Mouse (Mus musculus) liver, adult 2 months (tissue): ENCODE measurements at regions not wholly inside any gene's neighbourhood (a gene's known extent, or its start where the extent isn't known, plus 50 kb on each side); places are given as distances from the start of the nearest gene placed in this dataset.

Experiments
- DNase-seq: peaks from one replicate; pipeline ENCODE4 v3.0.0-alpha.2; 2011; ENCODE audit warnings: low read depth, low spot score; ENCODE audit errors: extremely low read depth
- H3K27ac ChIP-seq: fragments of 200-500 bp; replicated peaks from 2 replicates; pipeline ENCODE4 v1.5.1; 2012; ENCODE audit warnings: low read depth, mild to moderate bottlenecking, control low read depth, inconsistent platforms, low read length; ENCODE audit not compliant: insufficient read depth
- H3K27me3 ChIP-seq: fragments of 200-500 bp; 2 replicates; pipeline ENCODE4 v1.6.1; 2012; ENCODE audit warnings: mild to moderate bottlenecking, moderate library complexity, low read length, inconsistent platforms; ENCODE audit not compliant: control insufficient read depth, insufficient read depth
- H3K36me3 ChIP-seq: fragments of 200-500 bp; 2 replicates; pipeline ENCODE4 v1.6.1; 2012; ENCODE audit warnings: low read length, inconsistent platforms; ENCODE audit not compliant: control insufficient read depth, insufficient read depth
- H3K4me1 ChIP-seq: fragments of 200-500 bp; 2 replicates; pipeline ENCODE4 v1.6.1; 2011; ENCODE audit warnings: low read length; ENCODE audit not compliant: control insufficient read depth, insufficient read depth
- H3K4me3 ChIP-seq: fragments of 200-500 bp; 2 replicates; pipeline ENCODE4 v1.5.1; 2011; ENCODE audit warnings: low read depth, mild to moderate bottlenecking, control low read depth, low read length, moderate library complexity; ENCODE audit not compliant: insufficient read depth
- H3K79me2 ChIP-seq: fragments of 200-500 bp; 2 replicates; pipeline ENCODE4 v1.6.1; 2012; ENCODE audit warnings: inconsistent platforms, mild to moderate bottlenecking, low read length, moderate library complexity; ENCODE audit not compliant: control insufficient read depth, insufficient read depth
- H3K9ac ChIP-seq: fragments of 200-500 bp; 2 replicates; pipeline ENCODE4 v1.6.1; 2012; ENCODE audit warnings: low read depth, mild to moderate bottlenecking, control low read depth, inconsistent platforms, low read length
- CTCF ChIP-seq: fragments of 200-500 bp; IDR thresholded peaks from 2 replicates; pipeline ENCODE4 v1.5.1; 2011; ENCODE audit warnings: low read depth, low read length, control low read depth
- POLR2A ChIP-seq: fragments of 200-500 bp; IDR thresholded peaks from 2 replicates; pipeline ENCODE4 v1.6.1; 2011; ENCODE audit warnings: low read length, control low read depth; ENCODE audit not compliant: insufficient read depth; ENCODE audit errors: extremely low read depth
- WGBS: fragments of 180-500 bp; shearing (Covaris S2); methylation state at CpG from one replicate; pipeline ENCODE4 v1.1.7; 2018; 5-methylcytosine and 5-hydroxymethylcytosine counted together

- Histone ChIP-seq H3K27ac (no peak overlapping the region), H3K27me3 (no peaks in the 10 kb centered on the region), H3K36me3 (no peaks in the 10 kb centered on the region), H3K4me3 (no peak overlapping the region), H3K9ac (no peak overlapping the region), H3K4me1 (peaks cover 3% of the 10 kb centered on the region; the same call in 1 of the 2 replicates), H3K79me2 (no peaks in the 10 kb centered on the region)
- 74% methylated on average over 2 of the region's 2 CpGs for WGBS
- TF ChIP-seq POLR2A = no peak
- TF ChIP-seq CTCF = no peak
- DNase-seq = no peak
Measured at GRCm38 (mm10) chr10:119051598-119051997, 181.6 kb upstream of the Dyrk2 start.

- DNase-seq = no peak
- H3K27me3 ChIP-seq = no peaks in the 10 kb centered on the region
- H3K27ac ChIP-seq = no peak overlapping the region
- H3K36me3 ChIP-seq = no peaks in the 10 kb centered on the region
- H3K9ac ChIP-seq = no peak overlapping the region
- no peaks in the 10 kb centered on the region for H3K79me2 ChIP-seq
- WGBS = 78% methylated on average over 18 of the region's 18 CpGs
- no peak overlapping the region for H3K4me3 ChIP-seq
- peaks cover 3% of the 10 kb centered on the region; the same call in 1 of the 2 replicates for H3K4me1 ChIP-seq
- TF ChIP-seq POLR2A (no peak), CTCF (peak; percentile 37; the same call in 1 of the 2 replicates)
Measured at GRCm38 (mm10) chr10:119050017-119050685, 180.1 kb upstream of the Dyrk2 start.

DNA sequence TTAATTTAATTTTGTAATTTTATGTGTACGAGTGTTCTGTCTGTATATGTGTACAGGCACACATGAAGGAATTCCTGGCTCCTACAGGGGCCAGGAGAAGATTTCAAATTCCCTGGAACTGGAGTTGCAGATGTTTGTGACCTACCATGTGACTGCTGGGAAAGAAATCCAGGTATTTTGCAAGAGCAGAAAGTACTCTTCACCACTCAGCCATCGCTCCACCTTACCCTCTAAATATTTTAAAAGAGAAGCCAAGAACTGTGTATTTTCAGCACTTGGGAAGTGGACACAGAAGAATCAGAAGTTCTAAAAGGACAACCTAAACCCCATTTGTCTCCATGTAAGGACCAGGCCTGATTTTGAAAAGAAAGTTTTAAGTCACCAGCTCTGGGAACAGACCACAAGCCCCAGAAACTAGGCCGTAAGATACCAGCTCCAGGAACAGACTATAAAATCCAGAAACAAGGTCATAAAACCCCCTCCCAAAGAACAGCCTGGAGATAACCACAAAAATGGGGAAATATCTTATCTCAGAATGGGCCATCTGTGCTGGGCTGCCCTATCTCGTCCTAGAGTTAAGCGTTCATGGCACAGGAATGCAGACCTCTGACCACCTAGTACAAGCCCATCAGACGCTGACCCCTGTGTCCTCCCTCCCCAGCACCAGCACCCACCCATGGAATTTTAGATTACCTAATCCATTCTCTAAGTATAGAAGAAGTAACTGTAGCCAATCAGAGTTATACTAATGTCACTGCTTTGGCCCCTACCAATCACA lies 178.8 kb upstream of the Dyrk2 start:
- no peak overlapping the region for H3K27ac ChIP-seq
- TF ChIP-seq CTCF = no peak
- no peaks in the 10 kb centered on the region for H3K79me2 ChIP-seq
- H3K9ac ChIP-seq = no peak overlapping the region
- no peaks in the 10 kb centered on the region for H3K36me3 ChIP-seq
- no peak overlapping the region for H3K4me3 ChIP-seq
- no peak for DNase-seq
- no peaks in the 10 kb centered on the region for H3K27me3 ChIP-seq
- WGBS = 82% methylated on average over 6 of the region's 6 CpGs
- H3K4me1 ChIP-seq = peaks cover 3% of the 10 kb centered on the region; the same call in 1 of the 2 replicates

- WGBS = 89% methylated on average over 13 of the region's 13 CpGs
- no peak for DNase-seq
- H3K27ac ChIP-seq = no peak overlapping the region
- no peaks in the 10 kb centered on the region for H3K36me3 ChIP-seq
- TF ChIP-seq CTCF = no peak
- TF ChIP-seq POLR2A = no peak
- no peak overlapping the region for H3K4me3 ChIP-seq
- H3K9ac ChIP-seq = no peak overlapping the region
- H3K79me2 ChIP-seq = no peaks in the 10 kb centered on the region
- no peaks in the 10 kb centered on the region for H3K27me3 ChIP-seq
- peaks cover 2% of the 10 kb centered on the region for H3K4me1 ChIP-seq
Measured at GRCm38 (mm10) chr10:119045059-119045458, 175.1 kb upstream of the Dyrk2 start.

GRCm38 (mm10) chr10:119043069-119043468 lies 173.1 kb upstream of the Dyrk2 start:
- DNase-seq = peak; percentile 19
- peaks cover 2% of the 10 kb centered on the region for H3K4me1 ChIP-seq
- no peak overlapping the region for H3K27ac ChIP-seq
- WGBS = 77% methylated on average over 7 of the region's 7 CpGs
- H3K36me3 ChIP-seq = no peaks in the 10 kb centered on the region
- no peak overlapping the region for H3K9ac ChIP-seq
- H3K79me2 ChIP-seq = no peaks in the 10 kb centered on the region
- no peak overlapping the region for H3K4me3 ChIP-seq
- TF ChIP-seq CTCF (no peak), POLR2A (no peak)
- no peaks in the 10 kb centered on the region for H3K27me3 ChIP-seq

GRCm38 (mm10) chr10:119040205-119040604 lies 170.2 kb upstream of the Dyrk2 start:
- Histone ChIP-seq H3K36me3 (no peaks in the 10 kb centered on the region), H3K27me3 (no peaks in the 10 kb centered on the region), H3K9ac (no peak overlapping the region), H3K4me3 (no peak overlapping the region), H3K79me2 (no peaks in the 10 kb centered on the region), H3K27ac (peak overlapping the region; percentile 48), H3K4me1 (peaks cover 2% of the 10 kb centered on the region)
- TF ChIP-seq POLR2A = no peak
- no peak for TF ChIP-seq CTCF
- no peak for DNase-seq
- WGBS = 60% methylated on average over 4 of the region's 4 CpGs
